Mouse (Mus musculus): ENCODE measurements around the gene Ccdc28b.

Gene Ccdc28b

DNA sequence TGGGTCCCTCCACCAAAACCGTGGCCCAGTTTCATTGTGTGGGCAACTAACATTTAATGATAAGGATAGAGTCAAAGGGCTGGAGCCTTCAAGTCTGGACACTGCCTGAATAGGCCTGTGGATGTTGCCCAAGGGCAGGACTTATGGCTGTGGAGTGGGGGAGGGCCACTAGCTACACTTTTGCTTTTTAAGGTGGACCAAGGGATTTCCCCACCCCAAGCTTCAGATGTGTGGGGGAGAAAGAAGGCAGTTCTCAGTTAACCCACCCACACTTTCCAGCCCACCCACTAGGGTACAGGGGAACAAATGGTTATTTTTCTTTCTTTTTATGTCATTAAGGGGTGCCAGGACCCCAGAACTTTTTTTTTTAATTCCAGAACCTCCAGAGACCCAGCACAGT, 39.4 kb downstream of the Ccdc28b start:
- no peak for DNase-seq

DNA sequence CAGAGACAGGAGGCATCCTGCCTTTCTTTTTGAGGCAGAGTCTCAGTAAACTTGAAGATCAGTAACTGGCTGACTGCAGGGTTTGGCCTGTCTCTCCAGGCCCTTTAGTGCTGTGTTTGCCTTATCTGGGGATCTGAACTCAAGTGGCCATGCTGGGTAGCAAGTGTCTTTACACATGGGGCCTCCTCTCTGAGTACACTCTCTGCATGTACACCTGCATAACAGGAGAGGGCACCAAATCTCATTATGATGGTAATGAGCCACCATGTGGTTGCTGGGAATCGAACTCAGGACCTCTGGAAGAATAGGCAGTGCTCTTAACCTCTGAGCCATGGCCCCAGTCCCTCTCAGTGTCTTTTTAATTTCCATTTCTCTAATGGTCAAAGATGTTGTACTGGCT, 41.5 kb downstream of the Ccdc28b start:
- no peak for DNase-seq

DNA sequence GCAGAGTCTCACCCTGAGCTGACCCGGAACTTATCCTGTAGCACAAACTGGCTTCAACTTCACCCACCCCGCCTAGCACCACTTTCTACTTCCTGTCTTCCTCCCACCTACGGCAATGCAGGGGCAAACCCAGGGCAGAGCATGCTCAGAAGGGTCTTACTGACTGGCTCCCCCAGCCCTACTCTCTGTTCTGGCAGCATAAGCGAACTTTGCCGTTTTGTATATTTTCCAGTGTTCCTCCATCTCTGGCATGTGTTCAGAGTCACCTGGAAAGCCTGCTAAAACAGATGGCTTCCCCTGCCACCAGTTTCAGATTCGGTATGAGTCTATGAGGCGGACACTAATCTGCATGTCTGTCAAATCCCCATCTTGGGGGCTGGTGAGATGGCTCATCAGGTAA, 43.4 kb downstream of the Ccdc28b start:
- peak; percentile 21 for DNase-seq

DNA sequence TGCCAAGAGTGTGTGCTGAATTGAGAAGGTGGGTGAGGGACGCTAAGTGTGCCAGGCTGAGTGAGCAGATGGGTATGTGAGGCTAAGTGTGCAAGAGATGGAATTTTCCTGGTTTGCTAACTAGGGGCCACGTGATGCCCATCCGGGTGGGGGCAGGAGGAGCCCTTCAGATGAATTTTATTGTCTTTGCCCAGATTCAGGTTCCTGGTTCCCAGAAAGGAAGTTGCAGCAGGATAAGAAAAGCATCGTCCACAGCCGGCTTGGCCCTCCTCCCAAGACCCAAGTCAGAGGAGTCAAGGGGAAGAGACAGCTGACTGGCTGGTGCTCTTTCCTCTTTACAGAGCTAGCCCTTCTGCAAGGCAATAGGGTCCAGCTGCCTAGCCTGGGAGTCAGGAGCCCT, 45.3 kb downstream of the Ccdc28b start, which contains the start of gene Fam167b:
Fam167b (minus strand) TSS at position 84 of the 400 bp plus-strand sequence.
- DNase-seq, result peak; percentile 81

DNA sequence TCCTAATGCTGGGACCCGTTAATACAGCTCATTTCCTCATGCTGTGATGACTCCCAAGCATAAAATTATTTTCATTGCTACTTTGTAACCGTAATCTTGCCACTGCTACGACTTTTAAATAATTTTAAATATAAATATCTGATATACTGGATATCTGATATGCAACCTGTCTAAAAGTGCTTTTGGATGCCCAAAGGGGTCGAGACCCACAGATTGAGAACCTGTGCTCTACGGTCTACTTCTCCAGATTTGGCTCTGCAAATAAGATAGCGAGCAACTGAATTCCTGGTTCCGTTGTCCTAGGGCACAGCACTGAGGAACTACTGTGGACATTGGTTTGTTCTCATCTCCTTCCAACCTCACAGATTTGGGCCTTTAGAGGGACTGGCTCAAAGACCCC, 46.1 kb downstream of the Ccdc28b start:
- DNase-seq, result no peak

DNA sequence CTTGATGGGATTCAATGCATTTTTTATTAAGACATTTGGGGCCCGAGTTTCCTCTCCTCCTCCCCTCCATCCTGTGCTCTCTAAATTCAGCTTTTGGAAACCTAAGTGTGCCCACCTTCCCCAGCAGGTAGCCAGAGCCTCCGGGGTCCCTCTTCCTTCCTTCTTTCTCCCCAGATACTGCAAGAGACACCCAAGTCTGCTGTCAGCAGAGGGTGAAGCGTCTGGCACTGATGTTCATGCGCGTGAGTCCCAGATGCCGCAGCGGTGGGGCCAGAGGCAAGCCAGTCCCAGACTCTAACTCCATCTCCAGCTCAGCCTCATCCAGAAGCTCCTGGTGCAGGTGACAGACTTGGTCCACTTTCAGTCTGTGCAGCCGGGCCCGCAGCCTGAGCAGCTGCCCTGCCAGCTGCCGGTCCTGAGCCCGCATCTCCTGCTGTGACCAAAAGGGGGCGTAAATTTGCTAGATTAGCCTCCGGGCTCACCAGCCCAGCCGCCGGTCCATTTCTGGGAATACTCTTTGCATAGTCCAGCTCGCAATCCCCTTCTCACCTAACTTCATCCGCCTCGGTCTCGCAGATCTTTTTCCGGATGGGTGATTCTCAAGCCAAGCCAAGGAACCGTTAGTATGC, 46.8 kb downstream of the Ccdc28b start:
- peak; percentile 84 for DNase-seq

DNA sequence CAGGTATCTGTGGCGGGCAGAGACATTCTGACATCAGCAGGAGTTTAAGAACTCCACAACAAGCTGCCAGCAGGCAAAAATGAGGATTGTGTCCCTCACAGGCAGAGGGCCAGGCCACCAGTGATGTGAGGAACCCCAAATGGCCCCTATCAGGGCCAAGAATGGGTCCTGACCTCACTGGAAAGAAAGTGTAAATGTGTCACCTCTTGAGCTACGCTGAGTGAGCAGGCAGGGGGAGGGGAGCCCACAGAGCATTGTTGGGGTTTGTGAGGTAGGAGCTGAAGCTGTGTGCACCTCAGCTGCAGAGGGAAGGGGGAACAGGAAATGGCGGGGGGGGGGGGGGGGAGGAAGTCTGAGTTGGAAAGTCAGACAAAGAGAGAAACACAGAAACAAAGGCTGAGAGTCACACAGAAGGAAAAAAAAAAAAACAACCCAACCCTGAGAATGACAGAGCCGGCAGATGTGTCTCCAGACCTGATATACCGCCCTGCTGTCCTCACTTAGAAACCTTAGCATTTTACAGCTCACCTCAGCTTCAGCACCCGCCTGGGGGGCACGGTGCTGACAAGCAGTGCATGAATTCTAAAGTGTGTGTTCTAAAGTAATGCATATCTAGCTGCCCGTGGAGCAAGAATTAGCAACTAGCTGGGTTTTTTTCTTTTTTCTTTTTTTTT, 48.4 kb downstream of the Ccdc28b start:
- peak; percentile 53 for DNase-seq

DNA sequence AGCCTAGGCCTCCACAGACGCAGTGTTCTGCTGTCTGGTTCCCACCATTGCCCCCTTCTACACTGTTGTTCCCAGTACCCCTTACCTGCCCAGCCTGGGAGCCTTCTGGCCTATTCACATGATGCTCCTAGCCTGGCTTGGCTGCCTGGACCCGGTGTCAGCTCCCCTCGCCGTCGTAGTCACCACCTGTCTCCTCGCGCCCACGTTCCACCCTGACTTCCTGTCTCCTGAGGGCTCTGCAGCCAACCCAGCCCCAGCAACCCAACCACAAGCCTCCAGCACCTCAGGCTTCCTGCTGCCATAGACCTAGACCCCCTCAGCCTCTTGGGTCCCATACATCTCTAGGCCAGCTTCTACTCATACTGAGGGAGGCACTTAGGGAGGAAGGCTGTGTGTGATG, 50.3 kb downstream of the Ccdc28b start, which contains the start of gene Lck:
Lck (minus strand) TSS at position 212 of the 400 bp plus-strand sequence.
- DNase-seq, result peak; percentile 17

DNA sequence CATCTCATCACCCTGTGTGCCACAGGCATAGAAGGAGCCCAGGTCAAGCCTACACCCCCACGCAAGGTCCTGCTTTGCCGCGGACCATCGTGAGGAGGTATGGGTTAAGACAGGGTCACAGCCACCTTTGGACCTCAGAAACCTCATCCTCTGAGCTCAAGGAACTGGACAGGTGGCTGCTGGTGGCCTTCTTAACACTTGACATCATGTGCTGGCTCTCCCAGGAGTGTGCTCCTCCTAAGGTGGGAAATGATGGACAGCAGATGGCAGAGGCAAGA, 50.7 kb downstream of the Ccdc28b start:
- DNase-seq, result no peak

DNA sequence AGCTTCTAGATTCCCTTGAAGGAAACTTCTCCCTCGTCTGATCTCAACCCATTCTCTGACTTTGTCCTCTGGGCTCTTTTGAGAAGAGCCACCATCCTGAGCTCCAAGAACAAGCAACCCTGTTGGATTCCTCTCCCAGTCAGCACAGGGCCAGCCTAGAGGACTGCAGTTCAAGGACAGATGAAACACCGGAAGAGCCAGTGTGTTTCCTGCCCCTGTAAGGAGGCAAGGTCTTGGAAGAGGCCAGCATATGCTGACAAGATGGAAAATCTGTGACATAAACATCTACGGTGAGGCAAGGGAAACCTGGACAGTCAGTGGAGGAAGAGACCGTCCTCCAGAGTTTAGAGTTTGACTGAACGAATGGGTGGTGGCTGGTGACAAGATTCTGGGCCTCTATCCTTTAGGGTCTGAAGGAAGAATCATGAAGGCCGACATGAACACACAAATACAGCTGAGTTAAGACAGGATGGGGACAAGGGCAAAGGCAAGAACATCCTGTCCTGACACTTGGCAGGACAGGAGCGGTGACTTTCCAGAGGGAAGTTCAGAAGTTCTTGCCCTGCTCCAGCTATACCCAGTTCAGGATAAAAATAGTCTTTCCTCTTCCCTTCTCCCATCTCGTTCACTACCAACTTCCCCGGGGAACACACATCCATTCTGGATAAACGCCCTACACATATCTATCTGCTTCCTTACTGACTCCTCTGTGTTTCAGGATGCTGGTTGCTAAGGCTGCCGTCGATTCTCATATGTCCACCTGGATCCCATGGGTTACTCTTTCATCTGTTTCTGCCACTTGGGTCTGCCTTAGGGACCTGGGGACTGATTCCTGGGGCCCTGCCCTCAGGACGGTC, 51.3 kb downstream of the Ccdc28b start:
- DNase-seq, result peak; percentile 55

DNA sequence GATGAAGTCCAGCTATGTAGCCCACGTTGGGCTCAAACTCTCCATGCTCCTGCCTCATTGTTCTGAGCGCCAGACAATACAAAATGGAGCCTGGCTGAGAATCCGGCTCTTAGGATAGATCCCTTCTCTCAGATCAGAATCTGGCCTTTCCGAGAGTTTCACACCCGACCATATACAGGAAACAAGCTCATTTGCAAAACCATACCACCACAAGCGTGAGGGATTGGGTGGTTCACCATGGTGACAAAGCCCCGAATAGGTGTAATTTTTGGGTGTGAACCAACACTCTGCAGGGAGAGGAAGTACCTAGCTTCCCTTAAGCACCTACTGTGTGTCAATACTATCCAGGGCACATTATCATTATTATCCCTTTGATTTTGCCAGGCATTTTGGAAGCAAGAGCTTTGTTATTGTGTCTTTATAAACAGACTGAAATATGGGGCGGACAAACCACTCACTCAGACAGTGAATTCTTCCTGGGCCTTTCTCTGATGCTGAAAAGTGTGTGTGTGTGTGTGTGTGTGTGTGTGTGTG, 52.1 kb downstream of the Ccdc28b start:
- DNase-seq, result no peak

DNA sequence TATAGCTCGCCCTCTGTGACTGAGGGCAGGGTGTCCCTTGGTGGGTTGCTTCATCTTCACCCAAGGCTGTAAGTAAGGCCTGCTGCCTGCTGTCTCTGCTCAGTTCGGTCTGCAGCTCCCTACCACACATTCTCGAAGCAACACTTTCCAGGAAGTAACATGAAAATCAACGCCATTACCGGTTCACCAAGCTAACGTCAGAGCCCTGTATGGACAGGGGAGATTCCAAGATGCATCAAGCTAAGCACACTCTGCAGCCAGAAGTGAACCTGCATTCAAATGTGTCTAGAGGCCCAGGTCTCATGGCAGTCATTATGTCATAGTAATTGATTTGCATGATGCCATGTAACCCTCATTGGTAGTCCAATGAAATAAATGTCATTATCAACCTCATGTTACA, 53.7 kb downstream of the Ccdc28b start:
- DNase-seq, result no peak
